Mouse (Mus musculus): ENCODE results near the gene Nlrc5.

DNA sequence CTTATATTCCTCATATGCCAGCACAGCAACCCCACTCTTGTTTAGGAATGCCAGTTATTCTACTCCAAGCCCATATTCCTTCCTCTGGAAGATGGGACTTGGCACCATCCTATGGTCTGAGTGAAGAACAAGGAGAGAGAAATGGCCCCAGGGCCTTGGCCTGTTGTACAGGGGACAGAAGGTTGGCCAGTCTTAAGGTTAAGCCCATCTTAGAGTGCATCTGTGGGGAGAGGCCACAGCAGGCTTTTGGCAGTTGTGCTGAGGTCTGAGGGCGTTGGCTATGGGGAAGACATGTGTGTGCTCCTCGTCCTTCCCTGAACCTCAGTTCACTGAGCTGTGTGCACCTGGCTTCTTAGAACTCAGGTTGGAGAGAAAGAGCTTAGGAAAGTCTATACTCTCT lies 118.5 kb downstream of the Nlrc5 start:
- TF ChIP-seq CTCF (IDR thresholded peaks at IDR 0.05; ENCODE audit: extremely low read depth, insufficient read length, insufficient replicate concordance, low read depth, low read length) (no peak), POLR2A (IDR thresholded peaks at IDR 0.05; ENCODE audit: low read depth, low read length) (no peak)

Data from small intestine, adult 2 months (tissue).